ENCODE assay signal across 20 mouse cellular contexts in the genomic region with DNA sequence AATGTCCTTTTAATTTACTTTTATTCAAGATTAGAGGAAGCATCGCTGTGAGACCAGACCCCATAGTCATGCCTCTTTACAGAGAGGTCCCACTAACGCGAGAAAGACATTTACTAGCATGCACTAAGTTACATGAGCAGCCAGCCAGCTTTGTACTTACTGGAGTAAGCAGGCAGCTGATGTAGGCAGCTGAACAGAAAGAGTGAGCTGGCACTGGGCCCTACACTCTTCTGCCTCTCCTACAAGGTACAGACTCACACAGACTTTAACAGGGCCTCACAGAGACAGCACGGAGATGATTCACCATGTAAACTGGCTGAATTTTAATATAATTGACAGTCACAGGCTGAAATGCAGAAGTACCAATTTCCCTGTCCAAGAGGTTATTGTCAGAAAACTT. TPM values are rescaled to one million over a fixed set of nuclear protein-coding genes. Genes with fewer than 3 reads are reported as not detected.
"Had no signal": no experiment of that assay in that cellular context is flagged by ENCODE, and none has a peak within 500 bp of the region (broad histone marks: within the 10 kb centered on the region; RNA-seq: fewer than 3 reads in every experiment).

No protein-coding gene starts in this region.

- H3K9ac ChIP-seq: lung, embryonic 14.5 days; midbrain, embryonic 12.5 days; neural tube, embryonic 13.5 days; neural tube, embryonic 15.5 days had no signal

- H3K9me3 ChIP-seq: midbrain, embryonic 10.5 days; midbrain, embryonic 12.5 days; neural tube, embryonic 13.5 days; neural tube, embryonic 15.5 days had no signal

- H3K4me3 ChIP-seq: midbrain, embryonic 10.5 days; midbrain, embryonic 12.5 days; myocyte; neural tube, embryonic 13.5 days; neural tube, embryonic 15.5 days had no signal

- H3K4me2 ChIP-seq: lung, embryonic 14.5 days; midbrain, embryonic 12.5 days; neural tube, embryonic 13.5 days; neural tube, embryonic 15.5 days had no signal

- DNase-seq: lung, adult 18-20 months; lung, embryonic 14.5 days; lung, postnatal 10 days; lung, postnatal 4 days; midbrain, embryonic 14.5 days; retina, postnatal 1 day; right cerebral cortex, adult 18-20 months; right cerebral cortex, postnatal 4 days; spleen, adult 18-20 months; thymus, adult 18-20 months; thymus, postnatal 14 days; thymus, postnatal 36 days had no signal

- ATAC-seq: midbrain, embryonic 16.5 days had no signal

- H3K27ac ChIP-seq: midbrain, embryonic 10.5 days; midbrain, embryonic 12.5 days; neural tube, embryonic 13.5 days; neural tube, embryonic 15.5 days had no signal

- H3K36me3 ChIP-seq: midbrain, embryonic 10.5 days; midbrain, embryonic 12.5 days; neural tube, embryonic 13.5 days; neural tube, embryonic 15.5 days had no signal

RNA-seq across cellular contexts. Expression of a gene that starts 11.6 kb away (rescaled TPM):
- polyA plus RNA-seq: liver, embryonic 16.5 days; lung, embryonic 14.5 days; myocyte; small intestine, adult 2 months had no signal
